Mouse (Mus musculus): ENCODE results near the gene Clstn1.

Gene Clstn1

DNA sequence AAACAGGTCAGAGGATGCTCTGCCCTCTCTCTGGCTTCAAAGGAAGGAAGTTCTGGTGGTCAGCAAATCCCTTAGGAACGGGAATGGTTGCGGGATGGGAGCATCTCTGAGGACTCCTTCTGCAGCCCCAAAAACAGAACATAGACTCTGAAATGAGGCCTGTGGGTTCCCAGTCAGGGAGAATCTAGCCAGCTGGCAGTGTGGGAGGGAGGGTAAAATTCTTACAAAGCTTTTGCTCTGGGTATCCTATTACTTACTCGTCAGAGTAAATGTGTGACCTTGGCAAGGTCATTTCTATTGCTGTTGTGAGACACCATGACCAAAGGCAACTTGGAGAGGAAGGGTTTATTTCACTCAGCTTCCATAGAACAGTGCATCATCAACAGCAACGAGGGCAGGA is 24.9 kb upstream of the Clstn1 start:
- CTCF ChIA-PET, result interaction anchor here in 2 of 4 experiments (1.5 to 1.8 kb wide), 3 partner anchors 12 to 18 kb away, joined by 4 to 5 read pairs (median 5); no protein-coding TSS in a partner anchor
- POLR2A ChIA-PET, result interaction anchor here in 2 of 4 experiments (1.3 to 1.5 kb wide), 3 partner anchors 23 to 115 kb away, joined by 3 to 4 read pairs (median 3); no protein-coding TSS in a partner anchor

DNA sequence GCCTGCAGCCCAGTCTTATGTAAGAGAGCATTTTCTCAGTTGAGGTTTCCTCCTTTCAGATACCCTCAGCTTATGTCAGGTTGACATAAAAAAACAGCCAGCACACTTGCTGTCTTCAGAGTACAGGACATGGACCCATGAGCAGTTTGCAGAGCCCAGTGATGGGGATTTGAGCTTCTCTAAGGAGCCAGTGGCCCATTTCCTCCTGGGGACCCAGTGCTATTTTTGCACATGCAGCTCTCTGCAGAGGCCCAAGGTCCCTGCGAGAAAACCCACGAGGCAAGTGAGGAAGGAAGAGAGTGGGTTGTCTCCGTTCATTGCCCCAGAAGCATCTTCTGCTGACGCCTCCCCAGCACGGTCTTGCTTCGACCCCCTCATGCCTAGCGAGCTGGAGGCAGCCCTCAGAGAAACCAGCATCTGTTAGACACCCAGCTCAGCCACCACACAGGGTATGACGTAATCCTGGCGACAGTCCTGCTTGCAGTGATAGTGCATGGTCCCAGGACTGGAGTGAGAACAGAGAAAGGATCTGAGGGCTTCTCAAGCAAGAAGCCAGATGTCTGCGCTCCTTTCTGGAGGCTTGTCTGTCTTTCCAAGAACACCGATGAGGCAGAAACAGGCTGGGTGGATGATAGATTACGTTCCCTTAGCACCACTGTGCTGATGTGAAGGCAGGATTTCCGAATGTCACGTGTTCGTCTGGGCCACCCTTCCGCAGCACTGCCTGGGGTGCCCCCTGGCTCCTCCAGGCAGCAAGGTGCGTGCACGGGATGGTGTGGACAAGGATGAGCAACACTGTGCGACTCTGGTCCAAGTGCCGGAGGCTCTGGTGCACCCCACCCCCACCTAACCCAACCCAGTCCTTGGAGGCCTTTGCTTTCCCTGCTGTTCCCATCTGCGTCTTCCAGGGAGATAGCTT is 24.0 kb upstream of the Clstn1 start:
- ChIA-PET CTCF (interaction anchor here in 3 of 4 experiments (0.6 to 1.8 kb wide), 7 partner anchors 13 to 626 kb away, joined by 3 to 5 read pairs (median 3); no protein-coding TSS in a partner anchor), POLR2A (interaction anchor here in 2 of 4 experiments (0.6 to 1.5 kb wide), 9 partner anchors 9 to 460 kb away, joined by 3 to 7 read pairs (median 4); no protein-coding TSS in a partner anchor)

DNA sequence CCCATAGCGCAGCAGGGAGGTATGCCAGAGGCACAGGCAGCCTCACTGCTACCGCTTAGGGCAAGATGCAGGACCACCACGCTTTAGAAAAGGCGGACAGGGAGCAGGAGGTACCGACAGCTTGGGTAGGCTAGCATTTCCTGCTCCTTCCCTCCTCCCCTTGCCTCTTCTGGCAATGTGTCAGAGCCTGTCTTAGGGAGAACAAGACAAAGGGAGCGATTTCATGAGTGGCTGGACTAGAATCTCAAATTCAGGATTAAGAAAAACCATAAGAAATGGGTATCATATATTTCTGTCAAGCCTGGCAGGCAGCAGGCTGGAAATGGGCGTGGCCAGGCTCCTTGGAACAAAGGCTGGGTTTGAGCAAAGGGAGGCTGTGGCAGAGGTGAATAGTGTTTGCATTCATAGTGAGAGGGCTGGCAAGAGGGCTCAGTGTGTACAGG is 23.3 kb upstream of the Clstn1 start:
- ChIA-PET POLR2A (interaction anchor here in 2 of 4 experiments (0.6 to 1.5 kb wide), 5 partner anchors 8 to 460 kb away, joined by 3 to 6 read pairs (median 4); no protein-coding TSS in a partner anchor), CTCF (interaction anchor here in 3 of 4 experiments (0.6 to 1.7 kb wide), 5 partner anchors 14 to 625 kb away, joined by 3 to 5 read pairs (median 3); no protein-coding TSS in a partner anchor)

DNA sequence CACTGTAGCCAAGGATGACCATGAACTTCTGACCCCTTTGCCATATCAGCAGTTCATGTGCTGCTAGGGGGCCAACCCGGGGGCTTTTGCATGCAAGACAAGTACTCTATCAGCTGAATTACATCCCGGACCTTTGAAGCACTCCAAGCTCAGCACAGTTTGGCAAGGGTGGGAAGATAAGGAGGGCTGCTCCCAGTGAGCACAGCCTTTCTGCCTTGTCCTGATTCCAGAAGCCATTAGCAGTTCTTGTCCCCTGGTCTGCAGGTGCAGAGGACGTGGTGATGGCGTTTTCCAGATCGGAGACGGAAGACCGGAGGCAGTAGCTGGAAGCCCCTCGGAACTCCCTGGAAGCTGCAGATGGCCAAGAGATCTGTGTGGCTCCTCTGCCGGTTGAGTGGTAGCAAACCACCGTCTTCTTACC is 22.3 kb upstream of the Clstn1 start:
- CTCF ChIA-PET, result interaction anchor here in 2 of 4 experiments (0.7 to 1.9 kb wide), 8 partner anchors 10 to 397 kb away, joined by 3 to 6 read pairs (median 4); partner anchors contain the start of gene Pgd (in 1 of the 2)
- POLR2A ChIA-PET, result interaction anchor here in 2 of 4 experiments (1.3 to 2.5 kb wide), 4 partner anchors 15 to 256 kb away, joined by 3 to 7 read pairs (median 4); no protein-coding TSS in a partner anchor

DNA sequence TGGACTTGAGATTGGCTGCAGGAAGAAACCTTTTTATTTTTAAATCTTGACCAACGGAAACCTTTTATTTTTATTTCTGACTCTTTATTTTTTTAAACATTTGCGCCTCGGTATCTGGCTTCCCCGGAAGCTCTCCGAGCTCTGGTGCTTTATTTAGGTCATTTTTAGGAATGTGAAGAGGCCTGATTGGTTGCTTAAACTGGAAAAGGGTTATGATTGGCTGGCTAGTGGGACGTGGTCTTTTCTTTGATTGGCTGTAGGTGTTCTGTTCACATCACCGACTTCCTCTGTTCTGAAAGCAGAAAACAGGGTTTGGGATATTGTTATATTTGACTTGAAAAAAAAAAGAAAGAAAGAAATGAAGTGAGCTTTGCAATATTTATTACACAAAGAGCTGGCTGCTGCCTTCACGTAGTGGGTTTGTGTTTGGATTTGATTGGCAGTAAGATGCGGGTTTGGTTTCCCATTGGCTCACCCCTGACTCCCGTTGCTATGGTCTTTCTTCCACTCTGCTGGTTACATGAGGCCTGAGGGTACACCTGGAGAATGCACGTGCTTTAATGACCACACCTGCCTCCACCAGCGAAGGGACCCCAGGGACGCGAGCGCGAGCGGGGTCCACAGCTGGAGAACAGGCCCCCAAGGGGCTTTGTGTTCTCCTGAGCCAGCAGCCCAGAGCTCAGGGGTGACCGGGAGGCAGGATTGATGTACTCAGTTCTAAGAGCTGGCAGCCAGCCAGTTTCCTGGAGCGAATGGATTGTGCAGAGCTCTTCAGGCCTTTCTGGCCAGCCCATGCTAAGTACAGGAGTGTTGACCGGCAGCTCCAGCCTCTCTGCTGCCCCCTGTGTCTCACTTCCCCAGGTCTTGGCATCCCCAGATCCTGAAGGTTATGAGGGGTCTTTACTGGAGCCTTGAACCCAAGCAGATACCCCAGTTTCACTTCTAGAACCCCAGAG is 21.5 kb upstream of the Clstn1 start:
- CTCF ChIA-PET, result interaction anchor here (0.5 to 1.9 kb wide), 19 partner anchors 8 to 608 kb away, joined by 3 to 7 read pairs (median 4); partner anchors contain the start of gene Pgd (in 1 of the 4)
- POLR2A ChIA-PET, result interaction anchor here (0.6 to 2.5 kb wide), 15 partner anchors 9 to 257 kb away, joined by 3 to 7 read pairs (median 3); no protein-coding TSS in a partner anchor

DNA sequence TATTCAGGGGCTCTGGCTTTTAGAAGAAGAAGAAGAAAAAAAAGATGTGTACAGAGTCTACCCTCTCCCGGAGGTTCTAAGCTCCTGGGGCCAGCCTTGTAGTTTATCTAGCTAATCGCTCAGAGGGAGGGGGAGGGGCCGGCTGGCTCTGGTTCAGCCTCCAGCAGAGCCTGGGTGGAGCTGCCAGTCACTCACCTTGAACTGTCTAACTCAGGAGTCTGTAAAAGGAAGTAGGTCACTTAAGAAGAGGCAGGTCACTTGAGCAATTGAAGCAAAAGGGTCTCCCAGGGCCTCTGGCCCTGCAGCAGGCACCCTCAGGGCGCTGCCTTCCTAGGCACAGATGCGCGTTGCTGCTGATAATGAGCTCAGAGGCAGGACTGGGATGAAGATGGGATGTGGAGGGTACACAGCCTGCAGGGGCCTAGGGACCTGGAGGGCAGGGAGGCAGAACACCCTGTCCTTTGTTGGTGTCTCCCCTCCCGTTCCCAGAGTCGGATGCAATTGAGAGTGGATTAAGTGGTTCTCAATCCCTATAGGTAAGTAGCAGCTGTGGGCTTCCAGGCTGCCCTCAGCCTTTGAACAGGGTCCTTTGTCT is 18.7 kb upstream of the Clstn1 start:
- POLR2A ChIA-PET, result interaction anchor here in 3 of 4 experiments (0.6 to 2.9 kb wide), 29 partner anchors 8 to 654 kb away, joined by 3 to 17 read pairs (median 3); partner anchors contain the start of genes Clstn1 (in 1 of the 3), Pgd (in 1 of the 3) and Tmem201 (in 1 of the 3)
- CTCF ChIA-PET, result interaction anchor here (0.6 to 2.0 kb wide), 22 partner anchors 13 to 1137 kb away, joined by 3 to 11 read pairs (median 4); no protein-coding TSS in a partner anchor

DNA sequence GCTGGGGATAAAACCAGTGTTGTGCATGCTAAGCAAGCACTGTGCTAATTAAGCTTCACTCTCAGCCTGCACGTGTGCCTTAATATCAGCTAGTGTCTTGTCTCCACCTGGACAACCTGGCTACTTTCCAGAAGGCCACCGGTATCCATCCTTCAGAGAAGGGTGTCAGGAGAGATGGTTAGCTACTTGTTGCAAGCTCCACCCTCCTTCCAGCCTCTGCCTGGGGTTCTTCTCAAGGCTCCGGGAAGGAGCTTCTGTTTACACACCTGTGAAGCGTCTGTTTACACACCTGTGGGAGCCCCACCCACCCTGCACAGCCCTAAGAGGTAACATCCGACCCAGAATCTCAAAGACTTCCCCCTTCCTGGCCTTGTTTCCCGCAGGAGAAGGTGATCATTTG is 17.6 kb upstream of the Clstn1 start:
- ChIA-PET POLR2A (interaction anchor here in 2 of 4 experiments (0.9 to 2.9 kb wide), 8 partner anchors 9 to 37 kb away, joined by 3 to 17 read pairs (median 6); partner anchors contain the start of gene Clstn1 (in 1 of the 2)), CTCF (interaction anchor here in 3 of 4 experiments (0.7 to 2.0 kb wide), 3 partner anchors 17 to 25 kb away, joined by 3 to 8 read pairs (median 3); partner anchors contain the start of gene Clstn1 (in 1 of the 3))

DNA sequence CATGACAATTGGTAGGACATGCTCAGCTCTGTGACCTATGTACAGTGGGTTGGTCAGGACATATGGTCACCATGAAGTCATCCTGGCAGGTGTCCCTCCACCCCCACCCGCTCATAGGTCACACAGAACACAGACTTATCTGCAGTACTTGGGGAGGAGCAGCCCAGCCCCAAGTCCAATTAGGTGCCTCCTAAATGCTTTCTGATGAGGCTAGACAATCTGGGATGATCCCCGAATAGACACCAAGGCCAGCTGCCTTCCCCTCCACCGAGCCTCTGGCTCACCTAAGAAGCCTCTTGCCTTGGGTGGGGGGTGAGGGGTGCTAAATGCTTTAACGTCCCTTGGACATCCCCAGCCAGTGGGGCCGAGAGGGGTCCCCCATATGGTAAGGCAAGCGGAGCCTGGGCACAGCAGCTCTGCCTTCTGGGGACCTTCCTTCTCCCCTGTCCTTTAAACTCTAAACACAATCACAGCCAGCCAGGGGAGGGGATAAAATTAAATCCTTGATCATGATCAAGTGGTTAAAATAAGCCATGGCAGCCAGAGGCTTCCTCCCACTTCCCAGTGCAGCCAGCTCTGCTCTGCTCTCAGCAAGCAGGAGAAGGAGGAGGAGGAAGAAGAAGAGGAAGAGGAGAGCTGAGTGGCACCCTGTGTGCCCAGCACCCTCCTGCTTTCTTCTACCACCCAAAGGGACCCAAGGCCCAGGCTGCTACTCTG is 16.3 kb upstream of the Clstn1 start:
- ChIA-PET CTCF (interaction anchor here in 1 of 4 experiments (0.6 kb wide), 1 partner anchor 307 kb away, joined by 4 read pairs; no protein-coding TSS in a partner anchor), POLR2A (interaction anchor here in 1 of 4 experiments (0.6 kb wide), 1 partner anchor 25 kb away, joined by 3 read pairs; no protein-coding TSS in a partner anchor)

DNA sequence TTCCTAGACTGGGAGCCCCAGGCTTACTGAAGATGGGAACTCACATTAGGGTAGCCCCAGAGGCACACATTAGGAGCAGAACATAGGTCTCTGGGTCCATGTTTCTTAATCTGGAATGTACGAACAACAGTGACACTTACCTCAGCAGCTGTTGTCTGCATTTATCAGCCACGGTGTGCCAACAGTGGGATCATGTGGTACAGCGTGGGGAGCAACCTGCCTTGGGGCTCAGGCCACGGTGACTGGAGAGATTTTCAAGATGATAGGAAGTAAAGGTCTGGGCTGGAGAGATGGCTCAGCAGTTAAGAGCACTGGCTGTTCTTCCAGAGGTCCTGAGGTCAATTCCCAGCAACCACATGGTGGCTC is 15.8 kb upstream of the Clstn1 start:
- ChIA-PET CTCF (no interaction called here), POLR2A (interaction anchor here in 1 of 4 experiments (1.1 to 1.3 kb wide), 2 partner anchors 8 to 35 kb away, joined by 3 read pairs; no protein-coding TSS in a partner anchor)

DNA sequence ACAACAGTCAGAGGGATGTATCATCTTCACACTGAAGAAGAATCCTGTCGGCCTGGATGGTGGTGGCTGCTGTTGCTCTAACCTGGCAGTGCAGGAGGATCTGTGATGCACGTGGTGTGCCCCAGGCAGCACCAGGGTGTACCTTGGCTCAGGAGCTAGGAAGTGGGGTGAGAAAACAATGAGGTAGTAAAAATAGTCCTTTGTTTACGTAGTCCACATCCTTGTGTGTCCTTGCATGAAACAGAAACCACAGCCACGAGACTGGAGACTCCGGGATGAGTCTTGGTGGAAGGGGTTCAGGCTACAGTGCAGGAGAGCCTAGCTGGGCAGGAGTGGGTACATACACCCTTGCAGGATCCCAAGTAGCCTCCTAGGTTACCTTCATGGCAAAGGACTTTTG is 15.1 kb upstream of the Clstn1 start:
- ChIA-PET POLR2A (interaction anchor here in 2 of 4 experiments (0.9 to 2.1 kb wide), 10 partner anchors 9 to 1505 kb away, joined by 3 to 8 read pairs (median 3); partner anchors contain the start of gene Clstn1 (in 1 of the 2)), CTCF (interaction anchor here in 3 of 4 experiments (0.5 to 1.5 kb wide), 7 partner anchors 9 to 229 kb away, joined by 3 to 5 read pairs (median 3); partner anchors contain the start of gene Tmem201 (in 1 of the 3))

DNA sequence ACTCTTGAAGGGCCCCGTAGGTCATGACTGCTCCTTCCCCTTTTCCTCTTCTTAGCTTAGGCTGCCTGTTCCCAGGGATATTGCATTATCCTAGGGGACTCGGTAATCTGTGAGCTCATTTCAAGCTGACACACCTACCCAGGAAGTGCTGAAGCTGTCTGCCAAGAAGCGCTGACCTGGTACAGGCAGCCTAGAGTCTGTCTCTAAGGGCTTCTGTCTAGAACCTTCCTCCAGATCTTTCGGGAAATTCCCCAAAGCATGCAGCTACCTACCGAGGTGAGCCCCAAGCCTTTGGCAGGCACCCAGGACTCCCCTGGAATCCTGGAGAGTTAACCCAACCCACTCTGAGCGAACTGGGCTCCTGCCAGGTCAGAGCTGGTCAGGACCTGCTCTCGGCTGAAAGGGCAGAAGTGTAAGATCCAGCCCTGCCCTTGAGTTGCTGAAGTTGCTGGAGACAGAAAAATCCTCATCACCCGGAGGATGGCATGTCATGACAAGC is 14.6 kb upstream of the Clstn1 start:
- ChIA-PET POLR2A (interaction anchor here in 3 of 4 experiments (0.6 to 2.1 kb wide), 12 partner anchors 9 to 1505 kb away, joined by 3 to 8 read pairs (median 3); partner anchors contain the start of gene Clstn1 (in 1 of the 3)), CTCF (interaction anchor here (0.6 to 1.5 kb wide), 7 partner anchors 20 to 288 kb away, joined by 3 to 9 read pairs (median 4); partner anchors contain the start of gene Tmem201 (in 1 of the 4))

DNA sequence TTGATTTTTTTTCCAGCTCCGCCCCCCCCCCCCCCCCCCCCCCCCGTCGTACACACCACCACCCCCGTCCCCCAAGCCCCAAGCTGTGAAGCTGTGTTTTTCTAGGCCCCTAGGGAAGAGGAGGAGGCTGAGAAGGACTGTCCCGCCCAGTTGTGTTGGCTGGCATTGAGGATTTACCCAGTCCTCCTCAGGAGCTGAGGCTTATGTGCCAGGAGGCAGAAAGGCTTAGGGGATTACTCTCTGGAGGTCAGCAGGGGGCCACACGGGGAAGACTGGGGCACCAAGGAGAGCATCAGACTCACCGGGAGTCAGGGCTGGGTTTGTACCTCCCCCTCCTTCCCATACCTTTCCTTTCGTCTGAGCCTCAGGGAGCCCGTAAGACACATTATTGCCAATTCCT is 13.8 kb upstream of the Clstn1 start:
- POLR2A ChIA-PET, result interaction anchor here in 2 of 4 experiments (1.0 to 2.1 kb wide), 9 partner anchors 13 to 1506 kb away, joined by 3 to 8 read pairs (median 3); partner anchors contain the start of gene Clstn1 (in 1 of the 2)
- CTCF ChIA-PET, result interaction anchor here in 3 of 4 experiments (0.6 to 1.5 kb wide), 6 partner anchors 20 to 184 kb away, joined by 3 to 5 read pairs (median 3); no protein-coding TSS in a partner anchor

DNA sequence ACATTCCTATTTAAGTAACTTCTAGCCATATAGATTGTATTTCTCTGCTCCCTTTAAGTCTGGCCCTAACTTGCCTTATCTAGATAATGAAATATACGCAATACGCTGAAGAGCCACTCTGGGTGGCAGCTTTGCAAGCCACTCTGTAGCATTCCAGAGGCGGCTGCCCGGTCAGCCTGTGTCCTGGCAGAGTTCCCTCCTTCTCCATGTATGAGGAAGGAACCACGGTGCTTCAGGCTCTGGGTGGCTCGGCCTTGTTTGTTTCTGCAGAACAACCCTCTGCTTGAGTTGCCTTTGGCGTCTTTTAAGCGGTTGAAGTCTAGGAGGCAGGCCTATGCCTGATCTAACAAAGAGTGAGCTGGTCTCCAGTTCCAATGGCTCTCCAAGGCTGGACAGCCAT is 13.4 kb upstream of the Clstn1 start:
- ChIA-PET POLR2A (interaction anchor here in 2 of 4 experiments (1.0 to 2.1 kb wide), 5 partner anchors 13 to 35 kb away, joined by 3 to 8 read pairs (median 3); partner anchors contain the start of gene Clstn1 (in 1 of the 2)), CTCF (interaction anchor here in 3 of 4 experiments (0.6 to 1.3 kb wide), 4 partner anchors 19 to 183 kb away, joined by 3 read pairs; no protein-coding TSS in a partner anchor)

DNA sequence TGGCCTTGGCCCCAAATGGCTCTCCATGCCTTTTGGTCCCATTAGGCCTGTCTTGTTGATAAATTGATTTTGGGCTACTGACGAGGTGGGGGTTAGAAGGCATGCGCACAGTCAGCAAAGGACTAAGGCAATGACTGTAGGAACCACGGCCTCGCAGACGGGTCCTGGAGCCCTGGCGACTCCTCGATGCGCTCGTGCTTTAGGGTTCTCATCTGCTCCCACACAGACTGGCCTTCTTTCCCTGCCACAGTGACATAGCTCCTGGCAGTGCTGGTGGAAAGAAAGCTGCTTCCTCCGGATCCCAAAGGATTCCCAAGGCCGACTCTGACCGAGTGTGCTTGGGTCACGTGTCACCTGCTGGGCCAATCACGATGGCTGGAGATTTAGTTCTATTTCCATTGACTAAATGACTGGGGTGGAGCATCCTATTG is 11.9 kb upstream of the Clstn1 start:
- CTCF ChIA-PET, result interaction anchor here in 1 of 4 experiments (0.7 kb wide), 1 partner anchor 15 kb away, joined by 3 read pairs; no protein-coding TSS in a partner anchor

DNA sequence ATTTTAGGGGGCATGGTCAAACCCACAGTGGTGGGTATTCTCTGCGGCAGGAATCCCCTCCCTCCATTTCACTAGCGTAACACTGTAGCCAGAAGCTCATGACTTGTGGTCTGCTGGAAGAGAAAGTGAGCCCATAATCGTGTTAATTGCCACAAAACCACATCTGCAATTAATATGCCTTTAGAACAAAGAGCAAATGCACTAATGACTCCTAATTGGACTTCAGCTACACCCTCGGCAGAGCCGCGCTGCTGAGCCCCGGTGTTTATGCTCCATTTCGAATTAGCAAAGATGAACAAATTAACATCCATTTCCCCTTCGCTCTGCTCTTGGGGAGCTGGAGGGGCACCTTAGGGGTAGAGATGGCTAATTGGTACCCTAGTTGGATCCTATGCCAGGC is 10.2 kb upstream of the Clstn1 start:
- POLR2A ChIA-PET, result interaction anchor here in 3 of 4 experiments (0.6 to 1.9 kb wide), 4 partner anchors 9 to 223 kb away, joined by 3 to 6 read pairs (median 4); partner anchors contain the start of gene Clstn1 (in 1 of the 3)
- CTCF ChIA-PET, result interaction anchor here in 2 of 4 experiments (0.5 to 1.6 kb wide), 3 partner anchors 14 to 124 kb away, joined by 3 to 5 read pairs (median 4); no protein-coding TSS in a partner anchor

More for the DNA sequence above, 11.9 kb upstream of the Clstn1 start:
- POLR2A ChIA-PET, result interaction anchor here in 2 of 4 experiments (0.6 to 1.9 kb wide), 3 partner anchors 9 to 24 kb away, joined by 3 to 6 read pairs (median 3); no protein-coding TSS in a partner anchor
